Mouse (Mus musculus) heart, embryonic 13.5 days (tissue): ENCODE results near the gene Adamts16. TPM values are rescaled to one million over a fixed set of nuclear protein-coding genes. Genes with fewer than 3 reads are reported as not detected.

Experiments
- ATAC-seq: fragments of 200-750 bp; cut with Nextera tagmentation; 2 replicates; pipeline ENCODE4 v1.8.0; 2017; ENCODE audit warnings: moderate TSS enrichment; ENCODE audit not compliant: insufficient number of reproducible peaks, low FRiP score, low TSS enrichment; ENCODE audit errors: extremely low read depth
- H3K27ac ChIP-seq: fragments of 300-500 bp; sonication (generic); replicated peaks from 2 replicates; pipeline ENCODE4 v1.5.1; 2015; ENCODE audit warnings: moderate library complexity, mild to moderate bottlenecking, inconsistent platforms
- H3K27me3 ChIP-seq: fragments of 300-500 bp; sonication (generic); replicated peaks from 2 replicates; pipeline ENCODE4 v1.6.1; 2015; ENCODE audit warnings: mild to moderate bottlenecking, inconsistent platforms
- H3K36me3 ChIP-seq: fragments of 300-500 bp; sonication (generic); 2 replicates; pipeline ENCODE4 v1.6.1; 2015; ENCODE audit warnings: mild to moderate bottlenecking, inconsistent platforms
- H3K4me1 ChIP-seq: fragments of 300-500 bp; sonication (generic); 2 replicates; pipeline ENCODE4 v1.6.1; 2015; ENCODE audit warnings: inconsistent platforms
- H3K4me2 ChIP-seq: fragments of 300-500 bp; sonication (generic); 2 replicates; pipeline ENCODE4 v1.6.1; 2015; ENCODE audit warnings: inconsistent platforms, mild to moderate bottlenecking, moderate library complexity
- H3K4me3 ChIP-seq: fragments of 300-500 bp; sonication (generic); 2 replicates; pipeline ENCODE4 v1.5.1; 2015; ENCODE audit warnings: moderate library complexity, mild to moderate bottlenecking, inconsistent platforms
- H3K9ac ChIP-seq: fragments of 300-500 bp; sonication (generic); 2 replicates; pipeline ENCODE4 v1.6.1; 2015; ENCODE audit warnings: inconsistent platforms, mild to moderate bottlenecking, moderate library complexity
- H3K9me3 ChIP-seq: fragments of 300-500 bp; sonication (generic); 2 replicates; pipeline ENCODE4 v1.6.1; 2016; ENCODE audit warnings: inconsistent platforms
- WGBS: fragments of 180-500 bp; shearing (Covaris S2); methylation state at CpG from one replicate; pipeline ENCODE4 v1.1.7; 2015; ENCODE audit warnings: mixed read lengths; 5-methylcytosine and 5-hydroxymethylcytosine counted together
- polyA plus RNA-seq: library from polyadenylated mRNA; unstranded; fragments of >200 nt; fragmentation: Nextera tagmentation; extraction: Ambion mirVana; gene quantifications from 2 replicates; pipeline ENCODE4 v1.2.1, GENCODE M21; 2015

Gene Adamts16
- polyA plus RNA-seq, 1 experiment from 2014 or later: 0.12 TPM

DNA sequence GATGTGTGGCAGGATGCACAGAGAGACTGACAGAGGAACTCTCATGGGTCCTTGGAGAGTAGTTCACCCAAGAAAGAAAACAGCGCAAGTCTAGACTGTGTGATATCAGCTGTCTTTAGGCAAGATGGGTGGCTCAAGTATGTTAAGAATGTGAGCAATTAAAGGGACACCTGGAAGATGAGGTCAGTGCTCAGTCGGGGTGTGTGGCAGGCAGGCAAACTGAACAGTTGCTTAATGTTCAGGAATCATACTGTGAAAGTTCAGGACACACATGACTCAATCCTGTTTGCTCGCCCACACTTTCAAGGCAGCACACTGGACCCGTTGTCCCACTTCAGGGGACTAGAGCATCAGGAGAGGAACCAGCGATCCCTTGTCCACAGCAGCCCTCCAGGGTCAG lies 110.3 kb downstream of the Adamts16 start:
- Histone ChIP-seq H3K27me3 (peaks cover 10% of the 10 kb centered on the region; the same call in 1 of the 2 replicates), H3K9me3 (no peaks in the 10 kb centered on the region), H3K4me1 (peaks cover 19% of the 10 kb centered on the region), H3K36me3 (no peaks in the 10 kb centered on the region), H3K27ac (no peak overlapping the region), H3K9ac (no peak overlapping the region), H3K4me2 (no peak overlapping the region), H3K4me3 (no peak overlapping the region)
- no peak for ATAC-seq
- WGBS: 48% methylated on average over 5 of the region's 5 CpGs

DNA sequence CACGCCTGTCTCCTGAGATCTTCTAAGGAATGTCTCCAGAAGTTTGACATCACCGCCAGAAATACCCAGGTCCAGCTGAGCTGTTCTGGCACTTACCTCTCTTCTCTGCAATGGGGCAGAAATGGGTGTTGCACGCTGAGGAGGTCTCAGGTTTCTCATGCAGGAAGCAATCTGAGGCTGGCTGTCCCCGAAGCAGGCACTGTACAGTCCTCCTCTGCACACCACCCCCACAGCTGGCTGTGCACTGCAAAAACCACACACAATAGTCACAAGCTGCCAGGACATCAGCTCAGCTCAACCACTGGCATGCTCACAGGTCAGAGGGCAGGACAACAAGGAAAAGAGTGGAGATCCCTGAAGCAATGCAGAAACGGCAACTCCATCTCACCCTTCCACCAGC lies 111.6 kb downstream of the Adamts16 start:
- 0 out of 2 replicates have a peak, but pooled peaks cover 4% of the 10 kb centered on the region for H3K27me3 ChIP-seq
- no peak overlapping the region for H3K27ac ChIP-seq
- H3K4me2 ChIP-seq: no peak overlapping the region
- no peak overlapping the region for H3K9ac ChIP-seq
- no peak for ATAC-seq
- H3K9me3 ChIP-seq: no peaks in the 10 kb centered on the region
- H3K36me3 ChIP-seq: no peaks in the 10 kb centered on the region
- 60% methylated on average over 5 of the region's 5 CpGs for WGBS
- H3K4me3 ChIP-seq: no peak overlapping the region
- H3K4me1 ChIP-seq: peaks cover 16% of the 10 kb centered on the region

DNA sequence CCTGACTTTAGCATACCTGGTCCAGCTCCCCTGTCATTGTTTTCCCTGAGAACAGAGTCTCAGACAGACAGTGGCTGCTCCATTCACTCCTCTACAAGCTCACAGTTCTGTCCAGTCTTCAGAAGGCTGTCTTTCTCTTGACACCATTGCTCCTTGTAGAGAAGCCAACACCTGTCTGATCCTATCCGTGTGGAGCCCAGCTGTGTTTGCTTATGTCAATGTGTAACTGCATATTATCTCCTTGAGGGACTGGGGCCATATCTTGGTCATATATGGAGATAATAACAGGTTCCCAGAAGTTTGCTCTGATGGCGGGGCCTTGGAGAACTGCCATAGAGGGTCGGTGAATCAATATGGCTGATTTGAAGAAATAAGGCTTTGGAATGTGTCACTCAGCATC lies 115.4 kb downstream of the Adamts16 start:
- no peaks in the 10 kb centered on the region for H3K36me3 ChIP-seq
- WGBS: 69% methylated on average over 3 of the region's 3 CpGs
- H3K27me3 ChIP-seq: no peaks in the 10 kb centered on the region
- no peak; the same call in 1 of the 2 replicates for ATAC-seq
- H3K9ac ChIP-seq: no peak overlapping the region
- no peak overlapping the region for H3K4me3 ChIP-seq
- no peaks in the 10 kb centered on the region for H3K9me3 ChIP-seq
- H3K27ac ChIP-seq: no peak overlapping the region
- no peak overlapping the region for H3K4me2 ChIP-seq
- H3K4me1 ChIP-seq: peaks cover 22% of the 10 kb centered on the region

DNA sequence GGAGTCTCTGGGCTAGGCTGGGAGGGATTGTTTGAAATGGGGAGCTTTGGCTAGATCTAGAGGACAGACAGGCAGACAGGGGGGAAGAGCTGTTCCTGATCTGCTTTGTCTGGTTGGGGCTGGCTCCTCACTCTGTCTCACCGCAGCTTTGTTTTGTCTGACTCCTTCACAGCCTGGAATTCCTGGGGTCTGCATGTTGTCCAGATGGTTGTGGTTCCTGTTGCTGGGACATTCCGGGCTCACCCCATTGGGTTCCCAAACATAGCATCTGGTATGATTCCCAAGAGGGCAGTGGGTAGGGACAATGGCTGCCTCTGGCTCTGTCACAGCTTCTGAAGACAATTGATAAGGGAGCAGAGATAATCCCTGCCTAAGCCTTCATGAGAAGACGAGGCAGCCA lies 117.0 kb downstream of the Adamts16 start:
- Histone ChIP-seq H3K36me3 (no peaks in the 10 kb centered on the region), H3K4me2 (no peak overlapping the region)
- whole genome bisulfite sequencing: 28% methylated on average over 3 of the region's 3 CpGs

DNA sequence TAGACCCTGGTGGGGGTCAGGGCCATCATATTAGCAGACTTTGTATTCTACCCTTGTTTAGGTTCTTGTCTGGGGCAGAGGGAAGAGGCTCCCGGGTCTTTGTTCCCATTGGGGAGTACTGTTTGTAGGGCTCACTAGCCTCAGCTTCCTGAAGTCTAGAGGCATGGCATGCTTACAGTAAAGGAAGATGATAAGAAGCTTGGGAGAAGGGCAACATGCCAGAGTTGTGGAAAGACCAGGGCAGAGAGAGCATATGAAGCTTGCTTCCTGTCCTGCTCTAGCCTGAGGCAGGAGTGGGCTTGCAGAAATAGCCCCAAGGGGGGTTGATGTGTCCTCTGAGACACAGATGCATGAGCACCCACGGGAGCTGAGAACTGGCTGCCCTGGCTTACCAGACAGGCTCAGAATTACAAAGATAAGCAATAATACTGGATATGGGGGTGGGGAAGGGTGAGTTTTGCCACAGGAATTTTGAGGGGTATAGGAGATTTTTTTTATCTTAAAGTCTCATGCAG lies 117.4 kb downstream of the Adamts16 start:
- H3K27ac ChIP-seq: no peak overlapping the region
- ATAC-seq: no peak
- WGBS: 25% methylated on average over 2 of the region's 2 CpGs

More for the DNA sequence above, 117.0 kb downstream of the Adamts16 start:
- Histone ChIP-seq H3K27ac (no peak overlapping the region), H3K4me1 (peaks cover 22% of the 10 kb centered on the region), H3K9ac (no peak overlapping the region), H3K4me3 (no peak overlapping the region), H3K27me3 (no peaks in the 10 kb centered on the region), H3K9me3 (no peaks in the 10 kb centered on the region)
- ATAC-seq: no peak

DNA sequence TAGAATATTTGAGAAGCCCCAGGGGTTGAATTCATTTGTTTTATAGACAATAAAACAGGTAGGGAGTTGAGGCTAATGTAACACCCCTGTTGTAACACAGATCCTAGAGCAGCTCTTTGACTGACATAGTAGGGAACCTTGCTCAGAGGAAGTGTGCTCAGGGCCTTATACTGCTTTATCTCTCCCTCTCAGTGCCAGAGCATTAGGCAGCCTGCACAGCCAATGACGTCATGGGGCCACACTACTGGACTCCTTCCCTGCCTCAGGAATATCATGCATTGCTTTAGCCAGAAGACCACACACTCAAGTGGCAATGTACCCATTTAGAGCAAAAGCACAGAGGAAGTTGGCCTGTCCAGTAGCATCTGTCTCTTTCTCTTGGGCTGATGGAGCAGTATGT lies 121.6 kb downstream of the Adamts16 start:
- no peak overlapping the region for H3K9ac ChIP-seq

More for the DNA sequence above, 117.4 kb downstream of the Adamts16 start:
- peaks cover 22% of the 10 kb centered on the region for H3K4me1 ChIP-seq
- no peak overlapping the region for H3K4me2 ChIP-seq
- no peaks in the 10 kb centered on the region for H3K27me3 ChIP-seq
- no peak overlapping the region for H3K9ac ChIP-seq
- H3K4me3 ChIP-seq: no peak overlapping the region
- H3K9me3 ChIP-seq: no peaks in the 10 kb centered on the region
- H3K36me3 ChIP-seq: no peaks in the 10 kb centered on the region

DNA sequence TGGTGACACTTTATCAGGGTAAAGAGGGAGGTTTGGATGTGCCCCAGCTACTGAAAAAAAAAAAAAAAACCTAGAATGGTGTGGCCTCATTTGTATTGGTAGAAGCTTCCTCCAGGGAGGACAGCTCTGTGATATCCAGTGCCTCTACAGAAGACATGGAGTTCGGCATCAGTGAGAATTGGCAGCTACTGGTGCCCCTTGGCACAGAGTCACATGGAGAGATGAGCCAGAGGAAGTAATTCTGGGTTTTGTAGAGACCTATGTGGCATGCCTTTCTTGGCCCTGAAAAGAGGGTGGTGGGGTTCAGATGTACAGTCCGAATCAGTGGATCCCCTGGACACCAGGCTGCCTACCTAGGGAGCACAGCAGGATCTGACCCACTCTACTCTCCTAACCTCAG lies 122.8 kb downstream of the Adamts16 start:
- Histone ChIP-seq H3K27ac (no peak overlapping the region), H3K9ac (no peak overlapping the region), H3K4me2 (no peak overlapping the region), H3K36me3 (no peaks in the 10 kb centered on the region), H3K27me3 (no peaks in the 10 kb centered on the region; the same call in 1 of the 2 replicates), H3K4me1 (peaks cover 14% of the 10 kb centered on the region), H3K9me3 (no peaks in the 10 kb centered on the region), H3K4me3 (no peak overlapping the region)
- no peak for ATAC-seq
- 72% methylated on average over 2 of the region's 2 CpGs for WGBS

More for the DNA sequence above, 121.6 kb downstream of the Adamts16 start:
- Histone ChIP-seq H3K27me3 (no peaks in the 10 kb centered on the region; the same call in 1 of the 2 replicates), H3K4me1 (peaks cover 26% of the 10 kb centered on the region), H3K4me2 (no peak overlapping the region), H3K9me3 (no peaks in the 10 kb centered on the region), H3K4me3 (no peak overlapping the region), H3K27ac (no peak overlapping the region), H3K36me3 (no peaks in the 10 kb centered on the region)
- 23% methylated on average over 1 of the region's 1 CpGs for WGBS
- no peak for ATAC-seq

DNA sequence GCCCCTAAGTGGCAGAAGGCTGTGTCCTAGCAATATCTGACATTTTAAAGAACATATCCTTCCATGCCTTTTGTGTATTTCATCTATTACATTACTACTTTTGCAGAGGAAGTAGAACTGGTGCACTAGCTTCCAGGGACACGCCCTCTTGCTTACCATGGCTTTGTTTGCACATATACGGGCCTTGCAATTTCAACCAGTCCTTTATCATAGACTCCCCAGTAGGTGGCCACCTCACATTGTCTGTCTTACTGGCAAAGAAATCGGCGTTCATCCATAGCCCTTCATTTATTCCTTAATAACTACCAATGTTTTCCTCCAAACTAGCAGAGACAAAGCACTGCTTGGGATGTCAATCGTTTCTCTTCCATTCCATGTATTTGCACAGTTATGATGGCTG lies 125.6 kb downstream of the Adamts16 start:
- no peak for ATAC-seq
- H3K27ac ChIP-seq: no peak overlapping the region
- no peaks in the 10 kb centered on the region for H3K36me3 ChIP-seq
- no peak overlapping the region for H3K4me2 ChIP-seq
- no peak overlapping the region for H3K4me3 ChIP-seq
- peaks cover 11% of the 10 kb centered on the region for H3K4me1 ChIP-seq
- 54% methylated on average over 5 of the region's 5 CpGs for WGBS
- H3K9ac ChIP-seq: no peak overlapping the region
- no peaks in the 10 kb centered on the region for H3K9me3 ChIP-seq
- no peaks in the 10 kb centered on the region; the same call in 1 of the 2 replicates for H3K27me3 ChIP-seq

DNA sequence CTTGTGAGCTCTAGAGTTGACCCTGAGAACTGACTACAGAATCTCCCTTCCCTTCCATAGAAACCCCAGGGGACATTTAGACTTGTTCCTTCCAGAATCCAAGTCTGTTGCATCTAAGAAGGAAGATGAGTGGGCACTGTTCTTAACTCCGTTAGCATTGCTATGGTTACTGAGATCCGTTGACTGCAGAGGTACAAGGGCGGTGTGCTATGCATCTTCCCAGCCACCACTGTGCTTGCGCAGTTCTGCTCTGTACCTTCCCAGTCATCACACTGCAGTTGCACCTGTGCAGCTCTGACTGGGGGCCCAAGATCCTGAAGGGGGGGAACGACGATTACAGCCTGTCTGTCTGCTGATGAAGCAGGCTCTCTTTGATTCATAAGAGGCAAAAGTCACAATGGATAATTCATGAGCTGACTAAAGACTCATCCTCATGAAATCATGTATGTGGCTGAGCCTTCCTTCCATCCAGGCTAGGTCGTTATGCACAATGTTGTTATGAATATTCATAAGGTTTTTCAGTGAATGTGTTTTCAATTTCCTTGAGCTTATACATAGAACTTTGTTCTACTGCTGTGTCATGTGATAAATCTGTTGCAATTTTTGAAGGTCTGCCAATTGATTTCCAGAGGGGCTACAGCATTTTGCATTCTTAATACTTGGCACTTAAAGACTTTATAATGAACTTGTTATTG lies 127.4 kb downstream of the Adamts16 start:
- 78% methylated on average over 7 of the region's 7 CpGs for WGBS
- Histone ChIP-seq H3K27me3 (no peaks in the 10 kb centered on the region; the same call in 1 of the 2 replicates), H3K36me3 (no peaks in the 10 kb centered on the region), H3K4me3 (no peak overlapping the region), H3K4me2 (no peak overlapping the region), H3K27ac (no peak overlapping the region), H3K4me1 (0 out of 2 replicates have a peak, but pooled peaks cover 6% of the 10 kb centered on the region), H3K9ac (no peak overlapping the region), H3K9me3 (no peaks in the 10 kb centered on the region)
- no peak for ATAC-seq

DNA sequence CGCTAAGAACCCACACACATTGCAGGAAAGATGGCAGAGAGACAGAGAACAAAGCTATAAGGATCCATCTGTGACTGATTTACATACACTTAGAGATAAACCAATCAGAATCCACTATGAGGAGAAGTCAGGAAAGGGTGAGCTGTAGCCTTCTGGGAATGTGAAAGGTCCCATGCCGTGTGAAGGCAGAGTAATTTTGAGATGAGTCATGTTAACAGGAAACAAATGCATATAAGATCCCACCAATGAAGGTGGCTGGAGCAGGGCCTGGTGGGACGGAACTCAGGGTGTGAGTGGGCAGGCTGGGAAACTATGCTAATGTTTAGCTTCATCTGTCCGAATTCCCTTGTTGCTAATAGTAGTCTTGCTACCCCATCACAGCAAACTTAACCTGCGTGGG lies 128.3 kb downstream of the Adamts16 start:
- Histone ChIP-seq H3K27ac (no peak overlapping the region), H3K4me2 (no peak overlapping the region), H3K36me3 (no peaks in the 10 kb centered on the region), H3K9ac (no peak overlapping the region), H3K4me3 (no peak overlapping the region), H3K4me1 (0 out of 2 replicates have a peak, but pooled peaks cover under 1% of the 10 kb centered on the region), H3K9me3 (no peaks in the 10 kb centered on the region), H3K27me3 (no peaks in the 10 kb centered on the region; the same call in 1 of the 2 replicates)
- ATAC-seq: no peak
- 64% methylated on average over 5 of the region's 5 CpGs for WGBS

DNA sequence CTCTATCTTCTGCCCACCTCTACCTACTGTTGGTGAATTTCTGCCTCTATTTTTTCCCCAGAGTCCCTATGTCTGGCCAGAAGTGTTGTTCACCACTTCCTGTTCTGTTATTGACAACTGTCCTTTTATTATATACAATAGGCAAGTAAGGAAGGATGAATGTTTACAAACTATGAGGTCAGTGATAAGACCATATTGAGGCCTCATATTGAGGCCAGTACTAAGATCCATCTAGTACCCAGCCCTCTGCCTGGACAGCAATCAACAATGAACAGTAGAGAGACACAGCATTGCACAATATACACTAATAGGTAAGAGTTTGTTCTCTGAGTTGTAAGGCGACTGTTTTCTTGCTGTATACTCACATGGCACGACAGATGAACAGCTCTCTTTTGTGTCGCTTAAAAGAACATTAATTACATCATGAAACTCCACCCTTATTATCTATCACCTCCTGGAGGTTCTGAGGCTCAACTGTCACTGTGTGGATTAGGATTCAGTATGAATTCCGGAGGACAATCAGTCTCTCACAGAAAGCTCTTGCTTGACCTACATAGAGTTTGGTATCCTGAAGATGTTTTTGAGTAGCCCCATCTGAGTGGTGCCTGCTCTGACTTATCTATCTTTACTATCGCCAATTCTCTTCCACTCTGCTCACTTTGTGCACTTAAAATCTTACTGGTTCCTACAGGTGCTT lies 134.3 kb downstream of the Adamts16 start:
- Histone ChIP-seq H3K27ac (no peak overlapping the region), H3K36me3 (no peaks in the 10 kb centered on the region), H3K9me3 (no peaks in the 10 kb centered on the region), H3K9ac (no peak overlapping the region), H3K4me2 (no peak overlapping the region), H3K4me1 (peaks cover 11% of the 10 kb centered on the region), H3K27me3 (no peaks in the 10 kb centered on the region), H3K4me3 (no peak overlapping the region)
- ATAC-seq: no peak
- 73% methylated on average over 5 of the region's 5 CpGs for WGBS
